Mouse (Mus musculus) stomach, embryonic 15.5 days (tissue): ENCODE data around the gene Emilin1. TPM values are rescaled to one million over a fixed set of nuclear protein-coding genes. Genes with fewer than 3 reads are reported as not detected.

Experiments
- ATAC-seq: fragments of 200-750 bp; cut with Nextera tagmentation; 2 replicates; pipeline ENCODE4 v1.8.0; 2017; ENCODE audit warnings: low read depth, moderate number of reproducible peaks, moderate TSS enrichment; ENCODE audit not compliant: insufficient read depth, low FRiP score
- H3K27ac ChIP-seq: fragments of 300-500 bp; sonication (generic); 2 replicates; pipeline ENCODE4 v1.5.1; 2015; ENCODE audit warnings: mild to moderate bottlenecking, inconsistent platforms
- H3K27me3 ChIP-seq: fragments of 300-500 bp; sonication (generic); replicated peaks from 2 replicates; pipeline ENCODE4 v1.6.1; 2015; ENCODE audit warnings: inconsistent platforms
- H3K36me3 ChIP-seq: fragments of 300-500 bp; sonication (generic); 2 replicates; pipeline ENCODE4 v1.6.1; 2015; ENCODE audit warnings: inconsistent platforms
- H3K4me1 ChIP-seq: fragments of 300-500 bp; sonication (generic); 2 replicates; pipeline ENCODE4 v1.6.1; 2015; ENCODE audit warnings: inconsistent platforms
- H3K4me2 ChIP-seq: fragments of 300-500 bp; sonication (generic); 2 replicates; pipeline ENCODE4 v1.6.1; 2015; ENCODE audit warnings: mild to moderate bottlenecking, inconsistent platforms
- H3K4me3 ChIP-seq: fragments of 300-500 bp; sonication (generic); replicated peaks from 2 replicates; pipeline ENCODE4 v1.5.1; 2015; ENCODE audit warnings: inconsistent platforms
- H3K9ac ChIP-seq: fragments of 300-500 bp; sonication (generic); 2 replicates; pipeline ENCODE4 v1.6.1; 2015; ENCODE audit warnings: inconsistent platforms
- H3K9me3 ChIP-seq: fragments of 300-500 bp; sonication (generic); 2 replicates; pipeline ENCODE4 v1.6.1; 2016; ENCODE audit warnings: inconsistent platforms
- WGBS: fragments of 180-500 bp; shearing (Covaris S2); methylation state at CpG from one replicate; pipeline ENCODE4 v1.1.7; 2015; 5-methylcytosine and 5-hydroxymethylcytosine counted together
- polyA plus RNA-seq: library from polyadenylated mRNA; unstranded; fragments of >200 nt; fragmentation: Nextera tagmentation; extraction: Ambion mirVana; gene quantifications from 2 replicates; pipeline ENCODE4 v1.2.1, GENCODE M21; 2015

Gene Emilin1
- polyA plus RNA-seq, 1 experiment from 2014 or later: 252 TPM

- Histone ChIP-seq H3K9me3 (no peaks in the 10 kb centered on the region), H3K27me3 (no peaks in the 10 kb centered on the region), H3K4me2 (no peak overlapping the region), H3K27ac (no peak overlapping the region), H3K4me1 (peaks cover 64% of the 10 kb centered on the region), H3K4me3 (no peak overlapping the region), H3K9ac (no peak overlapping the region), H3K36me3 (peaks cover 36% of the 10 kb centered on the region)
- ATAC-seq: no peak
- WGBS: 86% methylated on average over 31 of the region's 31 CpGs
These were observed 4.9 kb downstream of the Emilin1 start for GRCm38 (mm10) chr5:30917891-30918670.

DNA sequence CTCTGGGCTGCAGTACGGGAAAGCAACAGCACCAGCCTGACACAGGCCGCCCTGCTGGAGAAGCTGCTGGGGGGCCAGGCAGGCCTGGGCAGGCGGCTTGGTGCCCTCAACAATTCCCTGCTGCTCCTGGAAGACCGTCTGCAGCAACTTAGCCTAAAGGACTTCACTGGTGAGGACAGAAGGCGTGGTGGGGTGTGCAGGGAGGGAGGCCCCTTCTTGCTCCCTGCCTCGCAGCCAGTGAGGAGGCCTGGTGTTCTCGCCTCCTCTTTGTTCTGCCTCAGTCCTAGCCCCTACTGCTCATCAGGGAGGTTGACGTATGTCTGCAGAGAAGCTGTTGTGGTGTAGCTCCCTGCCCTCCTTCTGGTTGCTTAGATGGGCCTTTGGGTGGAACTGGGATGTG is 5.5 kb downstream of the Emilin1 start:
- peaks cover 36% of the 10 kb centered on the region for H3K36me3 ChIP-seq
- H3K9me3 ChIP-seq: no peaks in the 10 kb centered on the region
- H3K4me3 ChIP-seq: no peak overlapping the region
- H3K9ac ChIP-seq: no peak overlapping the region
- no peak for ATAC-seq
- no peak overlapping the region for H3K27ac ChIP-seq
- H3K4me2 ChIP-seq: no peak overlapping the region
- H3K4me1 ChIP-seq: peaks cover 64% of the 10 kb centered on the region
- 83% methylated on average over 8 of the region's 8 CpGs for WGBS
- H3K27me3 ChIP-seq: no peaks in the 10 kb centered on the region

DNA sequence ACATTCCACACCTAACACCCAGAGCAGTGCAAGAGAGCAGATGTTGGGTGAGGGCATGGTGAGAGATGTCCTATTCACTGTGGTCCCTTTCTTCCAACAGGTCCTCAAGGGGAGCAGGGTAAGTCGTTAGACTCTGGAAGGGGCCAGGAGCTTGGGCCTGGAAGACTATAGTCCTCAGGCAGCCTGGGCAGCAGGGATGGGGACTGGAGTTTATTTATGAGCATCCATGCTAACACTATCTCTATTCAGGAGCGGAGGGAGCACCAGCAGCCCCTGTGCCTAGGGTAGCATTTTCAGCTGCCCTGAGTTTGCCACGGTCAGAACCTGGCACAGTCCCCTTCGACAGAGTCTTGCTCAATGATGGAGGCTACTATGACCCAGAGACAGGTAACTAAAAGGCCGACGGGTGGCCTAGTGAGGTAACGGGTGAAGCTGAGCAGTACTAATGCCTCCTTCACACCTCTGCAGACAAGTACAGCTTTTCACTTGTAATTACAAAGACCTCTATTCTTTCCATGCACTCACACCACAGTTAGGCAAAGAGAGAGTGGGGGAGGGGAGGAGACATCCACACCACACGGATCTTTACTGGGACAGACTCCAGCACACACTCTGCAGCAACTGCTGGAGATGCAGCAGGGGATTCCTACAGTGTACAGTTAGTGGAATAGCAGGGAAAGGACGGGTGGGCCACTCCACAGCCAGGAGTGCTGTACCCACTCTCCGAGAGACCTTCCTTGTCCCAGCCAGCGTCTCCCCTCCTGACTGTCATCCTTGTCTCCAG is 6.8 kb downstream of the Emilin1 start:
- Histone ChIP-seq H3K4me1 (peaks cover 64% of the 10 kb centered on the region), H3K27me3 (no peaks in the 10 kb centered on the region), H3K4me3 (peak overlapping the region; percentile 58), H3K36me3 (peaks cover 36% of the 10 kb centered on the region), H3K27ac (peak overlapping the region; percentile 44; the same call in 1 of the 2 replicates), H3K4me2 (peak overlapping the region; percentile 85), H3K9me3 (no peaks in the 10 kb centered on the region), H3K9ac (no peak overlapping the region)
- 64% methylated on average over 11 of the region's 11 CpGs for WGBS
- ATAC-seq: no peak

- H3K4me1 ChIP-seq: peaks cover 60% of the 10 kb centered on the region
- H3K27me3 ChIP-seq: no peaks in the 10 kb centered on the region
- peak overlapping the region; percentile 44; the same call in 1 of the 2 replicates for H3K27ac ChIP-seq
- H3K36me3 ChIP-seq: peaks cover 36% of the 10 kb centered on the region
- H3K9me3 ChIP-seq: no peaks in the 10 kb centered on the region
- 52% methylated on average over 19 of the region's 19 CpGs for WGBS
- H3K9ac ChIP-seq: no peak overlapping the region
- H3K4me3 ChIP-seq: peak overlapping the region; percentile 58
- H3K4me2 ChIP-seq: peak overlapping the region; percentile 85
- ATAC-seq: no peak
These were observed 7.4 kb downstream of the Emilin1 start for GRCm38 (mm10) chr5:30920621-30921020.

GRCm38 (mm10) chr5:30921256-30922033 is 8.2 kb downstream of the Emilin1 start, which contains the start of gene Khk:
Khk (plus strand) TSS chr5:30921431.
- peaks cover 53% of the 10 kb centered on the region for H3K4me1 ChIP-seq
- H3K9ac ChIP-seq: peak within 1 kb of the TSS; percentile 56
- H3K27me3 ChIP-seq: no peaks in the 10 kb centered on the region
- peak; percentile 88 for ATAC-seq
- H3K4me3 ChIP-seq: peak within 1 kb of the TSS; percentile 58
- peaks cover 36% of the 10 kb centered on the region for H3K36me3 ChIP-seq
- WGBS: under 1% methylated on average over 37 of the region's 40 CpGs
- H3K27ac ChIP-seq: peak within 1 kb of the TSS; percentile 90
- H3K9me3 ChIP-seq: no peaks in the 10 kb centered on the region
- peak within 1 kb of the TSS; percentile 85 for H3K4me2 ChIP-seq

- peak overlapping the region; percentile 85 for H3K4me2 ChIP-seq
- peaks cover 27% of the 10 kb centered on the region for H3K36me3 ChIP-seq
- H3K27me3 ChIP-seq: no peaks in the 10 kb centered on the region
- no peaks in the 10 kb centered on the region for H3K9me3 ChIP-seq
- no peak for ATAC-seq
- 50% methylated on average over 10 of the region's 10 CpGs for WGBS
- peaks cover 42% of the 10 kb centered on the region for H3K4me1 ChIP-seq
- H3K27ac ChIP-seq: no peak overlapping the region
- no peak overlapping the region for H3K9ac ChIP-seq
- H3K4me3 ChIP-seq: peak overlapping the region; percentile 58; the same call in 1 of the 2 replicates
These were observed 9.4 kb downstream of the Emilin1 start for GRCm38 (mm10) chr5:30922581-30923041.

DNA sequence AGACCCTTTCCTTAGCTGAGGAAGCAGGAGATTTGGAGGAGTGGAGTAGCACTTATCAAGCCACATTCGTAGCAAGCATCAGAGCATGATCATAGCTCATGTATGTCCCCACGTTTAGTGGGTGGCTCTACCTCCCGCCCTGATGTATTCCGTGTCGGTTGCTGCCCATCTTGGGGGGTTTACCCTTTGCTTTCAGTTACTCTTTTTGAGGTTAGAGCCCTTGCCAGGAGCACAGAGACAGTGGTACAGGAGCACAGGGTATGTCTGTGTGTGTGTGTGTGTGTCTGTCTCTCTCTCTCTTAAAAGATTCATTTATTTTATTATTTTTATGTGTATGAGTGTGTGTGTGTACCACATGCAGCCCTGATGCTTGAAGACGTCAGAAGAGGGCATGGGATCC is 9.9 kb downstream of the Emilin1 start:
- no peak overlapping the region for H3K9ac ChIP-seq
- no peak overlapping the region for H3K4me3 ChIP-seq
- peaks cover 23% of the 10 kb centered on the region; the same call in 1 of the 2 replicates for H3K36me3 ChIP-seq
- H3K4me2 ChIP-seq: no peak overlapping the region
- H3K9me3 ChIP-seq: no peaks in the 10 kb centered on the region
- ATAC-seq: no peak
- peaks cover 36% of the 10 kb centered on the region for H3K4me1 ChIP-seq
- 76% methylated on average over 6 of the region's 6 CpGs for WGBS
- no peaks in the 10 kb centered on the region for H3K27me3 ChIP-seq
- no peak overlapping the region for H3K27ac ChIP-seq

GRCm38 (mm10) chr5:30924614-30925013 is 11.4 kb downstream of the Emilin1 start:
- no peak overlapping the region for H3K9ac ChIP-seq
- no peak overlapping the region for H3K4me2 ChIP-seq
- no peak overlapping the region for H3K27ac ChIP-seq
- no peaks in the 10 kb centered on the region for H3K27me3 ChIP-seq
- peaks cover 12% of the 10 kb centered on the region; the same call in 1 of the 2 replicates for H3K36me3 ChIP-seq
- no peak for ATAC-seq
- H3K9me3 ChIP-seq: no peaks in the 10 kb centered on the region
- H3K4me3 ChIP-seq: no peak overlapping the region
- H3K4me1 ChIP-seq: peaks cover 26% of the 10 kb centered on the region
- 72% methylated on average over 8 of the region's 8 CpGs for WGBS

DNA sequence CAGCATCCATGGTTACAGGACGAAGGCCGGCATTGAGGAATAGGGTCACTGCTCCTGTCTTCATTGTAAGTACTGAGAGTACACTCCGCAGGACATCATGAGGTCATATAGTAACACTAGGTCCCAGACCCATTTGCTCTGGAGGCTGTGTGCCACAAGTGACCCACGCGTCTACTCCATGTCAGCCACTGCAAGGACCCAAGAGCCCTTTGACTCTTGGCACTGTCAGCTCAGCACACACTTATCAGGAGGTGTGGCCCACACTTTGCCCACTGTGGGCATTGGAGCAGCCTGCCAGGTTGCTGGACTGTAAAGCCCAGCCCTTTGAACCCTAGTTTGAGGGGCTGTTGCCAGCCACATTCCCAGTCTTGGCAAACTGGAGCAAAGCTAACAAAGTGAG is 12.0 kb downstream of the Emilin1 start:
- Histone ChIP-seq H3K27ac (no peak overlapping the region), H3K27me3 (no peaks in the 10 kb centered on the region), H3K4me1 (peaks cover 20% of the 10 kb centered on the region), H3K36me3 (peaks cover 7% of the 10 kb centered on the region; the same call in 1 of the 2 replicates), H3K9ac (no peak overlapping the region), H3K4me3 (no peak overlapping the region), H3K4me2 (no peak overlapping the region), H3K9me3 (no peaks in the 10 kb centered on the region)
- no peak for ATAC-seq
- 95% methylated on average over 5 of the region's 5 CpGs for WGBS

DNA sequence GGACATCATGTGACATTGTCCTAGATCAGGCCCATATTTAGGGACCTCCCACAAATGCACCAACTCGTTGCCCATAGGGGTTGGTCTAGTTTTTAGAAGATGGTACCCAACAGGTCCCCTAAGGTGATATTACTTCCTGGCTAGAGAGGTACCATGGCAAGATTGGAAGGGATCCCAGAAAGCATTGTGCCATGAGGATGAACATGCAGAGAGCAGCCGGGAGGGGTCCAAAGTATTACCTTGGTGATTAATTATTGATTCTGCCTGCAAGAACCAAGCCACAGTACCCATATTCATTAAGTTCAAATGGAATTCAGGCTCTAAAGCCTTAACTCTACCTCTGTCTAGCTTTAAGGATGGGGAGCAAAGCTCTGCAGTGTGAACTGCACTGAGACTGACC is 12.9 kb downstream of the Emilin1 start:
- 83% methylated on average over 2 of the region's 2 CpGs for WGBS
- H3K4me3 ChIP-seq: no peak overlapping the region

GRCm38 (mm10) chr5:30927945-30928529 is 14.8 kb downstream of the Emilin1 start:
- Histone ChIP-seq H3K4me1 (no peaks in the 10 kb centered on the region), H3K4me3 (no peak overlapping the region), H3K36me3 (no peaks in the 10 kb centered on the region), H3K9ac (no peak overlapping the region), H3K27me3 (no peaks in the 10 kb centered on the region), H3K27ac (no peak overlapping the region), H3K4me2 (0 out of 2 replicates have a peak overlapping the region, but pooled peaks have one; percentile 24), H3K9me3 (no peaks in the 10 kb centered on the region)
- 45% methylated on average over 7 of the region's 7 CpGs for WGBS
- no peak for ATAC-seq

More for the DNA sequence above, 12.9 kb downstream of the Emilin1 start:
- H3K36me3 ChIP-seq: no peaks in the 10 kb centered on the region
- no peak overlapping the region for H3K4me2 ChIP-seq
- no peaks in the 10 kb centered on the region for H3K27me3 ChIP-seq
- H3K27ac ChIP-seq: no peak overlapping the region
- H3K4me1 ChIP-seq: peaks cover 13% of the 10 kb centered on the region
- no peak for ATAC-seq
- H3K9me3 ChIP-seq: no peaks in the 10 kb centered on the region
- H3K9ac ChIP-seq: no peak overlapping the region
